Mouse (Mus musculus): ENCODE measurements around the gene Rrp1b. TPM values are rescaled to one million over a fixed set of nuclear protein-coding genes. Genes with fewer than 3 reads are reported as not detected.

Rrp1b gene
- polyA plus RNA-seq, 1 experiment from 2014 or later = 73.2 TPM

- ATAC-seq (replicated peaks; ENCODE audit: low FRiP score, low TSS enrichment, low read depth) (no peak), DNase-seq (ENCODE audit: low spot score) (no peak)
- H3K4me3 ChIP-seq (ENCODE audit: low read depth, low read length) = no peak overlapping the region
- H3K27me3 ChIP-seq (replicated peaks; ENCODE audit: control insufficient read depth, insufficient read depth, low read length) = no peaks in the 10 kb centered on the region
- no peak overlapping the region for H3K27ac ChIP-seq (ENCODE audit: low read depth)
- H3K9ac ChIP-seq (ENCODE audit: low read length) = no peak overlapping the region
- WGBS = 82% methylated on average over 6 of the region's 6 CpGs
- H3K4me2 ChIP-seq (ENCODE audit: low read length) = no peak overlapping the region
- no peaks in the 10 kb centered on the region for H3K9me3 ChIP-seq (ENCODE audit: control insufficient read depth, low read length)
- H3K4me1 ChIP-seq (replicated peaks; ENCODE audit: control insufficient read depth, insufficient read depth, low read length) = peaks cover 6% of the 10 kb centered on the region
- no peaks in the 10 kb centered on the region for H3K36me3 ChIP-seq (ENCODE audit: control insufficient read depth, insufficient read depth, low read length)
These were observed 13.3 kb upstream of the Rrp1b start for GRCm38 (mm10) chr17:32022551-32022950.

- DNase-seq (ENCODE audit: low spot score) (no peak), ATAC-seq (replicated peaks; ENCODE audit: low FRiP score, low TSS enrichment, low read depth) (no peak)
- Histone ChIP-seq H3K4me1 (replicated peaks; ENCODE audit: control insufficient read depth, insufficient read depth, low read length) (peaks cover 6% of the 10 kb centered on the region), H3K4me2 (ENCODE audit: low read length) (no peak overlapping the region), H3K9ac (ENCODE audit: low read length) (no peak overlapping the region), H3K9me3 (ENCODE audit: control insufficient read depth, low read length) (no peaks in the 10 kb centered on the region), H3K4me3 (ENCODE audit: low read depth, low read length) (no peak overlapping the region), H3K27me3 (replicated peaks; ENCODE audit: control insufficient read depth, insufficient read depth, low read length) (no peaks in the 10 kb centered on the region), H3K27ac (ENCODE audit: low read depth) (no peak overlapping the region), H3K36me3 (ENCODE audit: control insufficient read depth, insufficient read depth, low read length) (no peaks in the 10 kb centered on the region)
- 81% methylated on average over 8 of the region's 8 CpGs for WGBS
These were observed 12.8 kb upstream of the Rrp1b start for GRCm38 (mm10) chr17:32023088-32023487.

GRCm38 (mm10) chr17:32024671-32025073 lies 11.2 kb upstream of the Rrp1b start:
- Histone ChIP-seq H3K9me3 (ENCODE audit: control insufficient read depth, low read length) (no peaks in the 10 kb centered on the region), H3K9ac (ENCODE audit: low read length) (no peak overlapping the region), H3K4me1 (replicated peaks; ENCODE audit: control insufficient read depth, insufficient read depth, low read length) (peaks cover 6% of the 10 kb centered on the region), H3K27me3 (replicated peaks; ENCODE audit: control insufficient read depth, insufficient read depth, low read length) (no peaks in the 10 kb centered on the region), H3K36me3 (ENCODE audit: control insufficient read depth, insufficient read depth, low read length) (no peaks in the 10 kb centered on the region), H3K4me3 (ENCODE audit: low read depth, low read length) (no peak overlapping the region), H3K27ac (ENCODE audit: low read depth) (peak overlapping the region; percentile 16; the same call in 1 of the 2 replicates), H3K4me2 (ENCODE audit: low read length) (no peak overlapping the region)
- 53% methylated on average over 5 of the region's 5 CpGs for WGBS
- ATAC-seq (replicated peaks; ENCODE audit: low FRiP score, low TSS enrichment, low read depth) = no peak
- DNase-seq (ENCODE audit: low spot score) = no peak

- Histone ChIP-seq H3K36me3 (ENCODE audit: control insufficient read depth, insufficient read depth, low read length) (no peaks in the 10 kb centered on the region), H3K9me3 (ENCODE audit: control insufficient read depth, low read length) (no peaks in the 10 kb centered on the region), H3K4me1 (replicated peaks; ENCODE audit: control insufficient read depth, insufficient read depth, low read length) (peaks cover 6% of the 10 kb centered on the region), H3K4me3 (ENCODE audit: low read depth, low read length) (no peak overlapping the region), H3K4me2 (ENCODE audit: low read length) (no peak overlapping the region), H3K27ac (ENCODE audit: low read depth) (no peak overlapping the region), H3K9ac (ENCODE audit: low read length) (no peak overlapping the region), H3K27me3 (replicated peaks; ENCODE audit: control insufficient read depth, insufficient read depth, low read length) (no peaks in the 10 kb centered on the region)
- ATAC-seq (replicated peaks; ENCODE audit: low FRiP score, low TSS enrichment, low read depth) = peak; percentile 81
- 16% methylated on average over 2 of the region's 2 CpGs for WGBS
- DNase-seq (ENCODE audit: low spot score) = peak; percentile 72
These were observed 10.5 kb upstream of the Rrp1b start for GRCm38 (mm10) chr17:32025386-32025785.

- H3K4me2 ChIP-seq (ENCODE audit: low read length) = no peak overlapping the region
- DNase-seq (ENCODE audit: low spot score) = no peak
- no peaks in the 10 kb centered on the region for H3K36me3 ChIP-seq (ENCODE audit: control insufficient read depth, insufficient read depth, low read length)
- no peaks in the 10 kb centered on the region for H3K27me3 ChIP-seq (replicated peaks; ENCODE audit: control insufficient read depth, insufficient read depth, low read length)
- no peak overlapping the region for H3K4me3 ChIP-seq (ENCODE audit: low read depth, low read length)
- no peaks in the 10 kb centered on the region for H3K9me3 ChIP-seq (ENCODE audit: control insufficient read depth, low read length)
- no peak; the same call in 1 of the 2 replicates for ATAC-seq (replicated peaks; ENCODE audit: low FRiP score, low TSS enrichment, low read depth)
- WGBS = 26% methylated on average over 3 of the region's 3 CpGs
- H3K9ac ChIP-seq (ENCODE audit: low read length) = no peak overlapping the region
- H3K27ac ChIP-seq (ENCODE audit: low read depth) = no peak overlapping the region
- peaks cover 6% of the 10 kb centered on the region for H3K4me1 ChIP-seq (replicated peaks; ENCODE audit: control insufficient read depth, insufficient read depth, low read length)
These were observed 8.2 kb upstream of the Rrp1b start for GRCm38 (mm10) chr17:32027666-32028065.

GRCm38 (mm10) chr17:32028301-32028700 lies 7.6 kb upstream of the Rrp1b start:
- no peak for DNase-seq (ENCODE audit: low spot score)
- H3K4me2 ChIP-seq (ENCODE audit: low read length) = no peak overlapping the region
- H3K27me3 ChIP-seq (replicated peaks; ENCODE audit: control insufficient read depth, insufficient read depth, low read length) = no peaks in the 10 kb centered on the region
- WGBS = 87% methylated on average over 3 of the region's 3 CpGs
- no peak for ATAC-seq (replicated peaks; ENCODE audit: low FRiP score, low TSS enrichment, low read depth)
- H3K9ac ChIP-seq (ENCODE audit: low read length) = no peak overlapping the region
- H3K9me3 ChIP-seq (ENCODE audit: control insufficient read depth, low read length) = no peaks in the 10 kb centered on the region
- H3K4me3 ChIP-seq (ENCODE audit: low read depth, low read length) = no peak overlapping the region
- no peaks in the 10 kb centered on the region for H3K36me3 ChIP-seq (ENCODE audit: control insufficient read depth, insufficient read depth, low read length)
- no peak overlapping the region for H3K27ac ChIP-seq (ENCODE audit: low read depth)
- H3K4me1 ChIP-seq (replicated peaks; ENCODE audit: control insufficient read depth, insufficient read depth, low read length) = peaks cover 6% of the 10 kb centered on the region

- no peak overlapping the region for H3K27ac ChIP-seq (ENCODE audit: low read depth)
- WGBS = 62% methylated on average over 7 of the region's 7 CpGs
- H3K9me3 ChIP-seq (ENCODE audit: control insufficient read depth, low read length) = no peaks in the 10 kb centered on the region
- no peak overlapping the region for H3K4me2 ChIP-seq (ENCODE audit: low read length)
- DNase-seq (ENCODE audit: low spot score) (no peak), ATAC-seq (replicated peaks; ENCODE audit: low FRiP score, low TSS enrichment, low read depth) (no peak)
- no peaks in the 10 kb centered on the region for H3K36me3 ChIP-seq (ENCODE audit: control insufficient read depth, insufficient read depth, low read length)
- H3K4me3 ChIP-seq (ENCODE audit: low read depth, low read length) = no peak overlapping the region
- H3K9ac ChIP-seq (ENCODE audit: low read length) = no peak overlapping the region
- H3K4me1 ChIP-seq (replicated peaks; ENCODE audit: control insufficient read depth, insufficient read depth, low read length) = peaks cover 4% of the 10 kb centered on the region; the same call in 1 of the 2 replicates
- no peaks in the 10 kb centered on the region for H3K27me3 ChIP-seq (replicated peaks; ENCODE audit: control insufficient read depth, insufficient read depth, low read length)
These were observed 4.2 kb upstream of the Rrp1b start for GRCm38 (mm10) chr17:32031684-32032083.

- H3K27me3 ChIP-seq (replicated peaks; ENCODE audit: control insufficient read depth, insufficient read depth, low read length) = no peaks in the 10 kb centered on the region
- H3K27ac ChIP-seq (ENCODE audit: low read depth) = no peak overlapping the region
- ATAC-seq (replicated peaks; ENCODE audit: low FRiP score, low TSS enrichment, low read depth) = no peak
- no peak overlapping the region for H3K9ac ChIP-seq (ENCODE audit: low read length)
- no peaks in the 10 kb centered on the region for H3K9me3 ChIP-seq (ENCODE audit: control insufficient read depth, low read length)
- H3K36me3 ChIP-seq (ENCODE audit: control insufficient read depth, insufficient read depth, low read length) = 0 out of 2 replicates have a peak, but pooled peaks cover 4% of the 10 kb centered on the region
- peaks cover 16% of the 10 kb centered on the region for H3K4me1 ChIP-seq (replicated peaks; ENCODE audit: control insufficient read depth, insufficient read depth, low read length)
- DNase-seq (ENCODE audit: low spot score) = no peak
- 85% methylated on average over 23 of the region's 23 CpGs for WGBS
- H3K4me3 ChIP-seq (ENCODE audit: low read depth, low read length) = no peak overlapping the region
- no peak overlapping the region for H3K4me2 ChIP-seq (ENCODE audit: low read length)
These were observed 1.6 kb upstream of the Rrp1b start for GRCm38 (mm10) chr17:32034322-32034721.

All from intestine, embryonic 14.5 days (tissue).